Mouse (Mus musculus): Measurements from ENCODE around the gene Ap3m1.
"Not testable (repeated sequence)": the region's sequence is repeated elsewhere in the genome, so short reads cannot be mapped to it uniquely, and the experiment has no call there.

Ap3m1 gene

GRCm38 (mm10) chr14:21052112-21052780 is at the start of gene Ap3m1, which contains the start of gene Adk:
Gene Ap3m1 (minus strand): TSS chr14:21052508.
Gene Adk (plus strand): TSS chr14:21052574.
- DNase-seq (ENCODE audit: low spot score), result peak; percentile 94

- no peak for DNase-seq (ENCODE audit: low spot score)
These were observed 49.3 kb upstream of the Ap3m1 start for GRCm38 (mm10) chr14:21101562-21101961.

GRCm38 (mm10) chr14:21100876-21101275 is 48.6 kb upstream of the Ap3m1 start:
- DNase-seq (ENCODE audit: low spot score), result no peak

- DNase-seq (ENCODE audit: low spot score), result no peak
These were observed 47.1 kb upstream of the Ap3m1 start for GRCm38 (mm10) chr14:21099371-21099770.

GRCm38 (mm10) chr14:21096689-21097088 is 44.4 kb upstream of the Ap3m1 start:
- no peak for DNase-seq (ENCODE audit: low spot score)

- DNase-seq (ENCODE audit: low spot score), result no peak
These were observed 44.0 kb upstream of the Ap3m1 start for GRCm38 (mm10) chr14:21096279-21096678.

GRCm38 (mm10) chr14:21094161-21094560 is 41.9 kb upstream of the Ap3m1 start:
- not testable (repeated sequence) for DNase-seq (ENCODE audit: low spot score)

- DNase-seq (ENCODE audit: low spot score), result no peak
These were observed 38.7 kb upstream of the Ap3m1 start for GRCm38 (mm10) chr14:21090930-21091486.

GRCm38 (mm10) chr14:21090400-21090799 is 38.1 kb upstream of the Ap3m1 start:
- no peak for DNase-seq (ENCODE audit: low spot score)

- DNase-seq (ENCODE audit: low spot score), result no peak
These were observed 36.4 kb upstream of the Ap3m1 start for GRCm38 (mm10) chr14:21088731-21089130.

- DNase-seq (ENCODE audit: low spot score), result no peak
These were observed 35.2 kb upstream of the Ap3m1 start for GRCm38 (mm10) chr14:21087390-21088060.

- DNase-seq (ENCODE audit: low spot score), result no peak
These were observed 34.6 kb upstream of the Ap3m1 start for GRCm38 (mm10) chr14:21086827-21087351.

- DNase-seq (ENCODE audit: low spot score), result no peak
These were observed 33.8 kb upstream of the Ap3m1 start for GRCm38 (mm10) chr14:21086106-21086505.

GRCm38 (mm10) chr14:21085666-21086065 is 33.4 kb upstream of the Ap3m1 start:
- no peak for DNase-seq (ENCODE audit: low spot score)

- DNase-seq (ENCODE audit: low spot score), result no peak
These were observed 30.5 kb upstream of the Ap3m1 start for GRCm38 (mm10) chr14:21082823-21083222.

GRCm38 (mm10) chr14:21078511-21078910 is 26.2 kb upstream of the Ap3m1 start:
- DNase-seq (ENCODE audit: low spot score), result no peak

GRCm38 (mm10) chr14:21077939-21078338 is 25.6 kb upstream of the Ap3m1 start:
- DNase-seq (ENCODE audit: low spot score), result no peak

GRCm38 (mm10) chr14:21076501-21077194 is 24.3 kb upstream of the Ap3m1 start:
- no peak for DNase-seq (ENCODE audit: low spot score)

GRCm38 (mm10) chr14:21075751-21076500 is 23.6 kb upstream of the Ap3m1 start:
- peak; percentile 96 for DNase-seq (ENCODE audit: low spot score)

GRCm38 (mm10) chr14:21074398-21075320 is 22.4 kb upstream of the Ap3m1 start:
- DNase-seq (ENCODE audit: low spot score), result peak; percentile 22

- no peak for DNase-seq (ENCODE audit: low spot score)
These were observed 21.7 kb upstream of the Ap3m1 start for GRCm38 (mm10) chr14:21073981-21074380.
